Mouse (Mus musculus) lung, postnatal 4 days (tissue): ENCODE measurements around the gene 1700125H20Rik.

ENCODE experiments used
- DNase-seq, 2 experiments: peaks; one replicate each; pipeline ENCODE4 v3.0.0; 2021

The 1700125H20Rik gene

GRCm38 (mm10) chr11:85184839-85185238 lies 14.6 kb downstream of the 1700125H20Rik start:
- no peak for DNase-seq

- DNase-seq = no peak
These were observed 18.9 kb downstream of the 1700125H20Rik start for GRCm38 (mm10) chr11:85189110-85189509.

GRCm38 (mm10) chr11:85190741-85191140 lies 20.5 kb downstream of the 1700125H20Rik start:
- DNase-seq = no peak

DNA sequence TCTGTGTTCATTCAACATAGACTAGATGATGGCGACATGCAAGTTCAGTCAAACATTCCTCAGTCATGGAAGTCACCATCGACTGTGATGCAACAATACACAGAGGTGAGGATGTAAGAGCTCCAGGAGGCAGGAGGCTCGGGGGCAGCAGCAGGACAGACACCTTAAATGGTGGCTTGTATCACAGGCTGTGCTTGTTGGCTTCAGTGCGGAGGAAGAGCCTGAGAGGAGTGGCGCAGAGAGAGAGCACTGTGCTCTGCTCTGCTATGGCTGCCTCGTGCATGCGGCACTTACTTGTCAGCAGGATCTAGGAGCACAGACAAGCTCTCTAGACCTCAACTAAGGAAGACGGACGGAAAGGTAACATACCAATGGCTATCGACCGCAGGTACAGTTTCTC lies 24.0 kb downstream of the 1700125H20Rik start:
- no peak for DNase-seq

DNA sequence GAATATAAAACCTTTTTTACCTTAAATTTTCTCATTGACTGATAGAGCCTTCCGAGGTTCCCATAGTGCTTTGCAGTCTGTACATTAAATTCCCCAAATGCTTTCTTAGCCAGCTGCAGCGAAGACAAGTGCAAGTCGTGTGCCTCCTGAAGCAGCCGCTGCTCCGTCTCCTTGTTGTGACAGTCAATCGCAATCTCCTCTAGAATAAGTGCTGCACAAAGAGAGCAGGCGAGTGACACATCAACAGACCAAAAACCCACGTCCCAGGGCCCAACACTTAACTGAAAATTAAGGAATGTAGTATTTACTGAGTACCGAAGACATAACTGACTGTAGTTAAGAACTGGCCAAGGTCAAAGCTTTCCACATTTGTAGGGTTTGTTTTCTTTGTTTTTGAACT lies 25.8 kb downstream of the 1700125H20Rik start:
- no peak for DNase-seq

DNA sequence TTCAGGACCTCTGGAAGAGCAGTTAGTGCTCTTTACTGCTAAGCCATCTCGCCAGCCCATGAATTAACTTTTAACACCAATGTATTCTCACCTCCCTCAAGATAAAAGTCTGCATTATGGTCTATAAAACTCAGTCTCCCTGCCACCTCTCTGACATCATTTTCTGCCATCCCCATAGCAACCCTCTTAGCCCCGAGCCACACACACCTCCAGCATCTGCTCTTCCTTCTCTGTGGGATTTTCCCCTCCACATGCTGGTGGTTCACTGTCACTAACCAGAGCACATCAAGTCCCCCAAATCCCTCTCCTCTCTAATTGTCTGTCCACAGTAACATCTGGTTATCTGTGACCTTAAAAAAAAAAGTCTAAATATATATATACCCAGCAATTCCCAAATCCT lies 28.7 kb downstream of the 1700125H20Rik start:
- DNase-seq = no peak

GRCm38 (mm10) chr11:85206231-85206630 lies 36.0 kb downstream of the 1700125H20Rik start:
- DNase-seq = no peak

DNA sequence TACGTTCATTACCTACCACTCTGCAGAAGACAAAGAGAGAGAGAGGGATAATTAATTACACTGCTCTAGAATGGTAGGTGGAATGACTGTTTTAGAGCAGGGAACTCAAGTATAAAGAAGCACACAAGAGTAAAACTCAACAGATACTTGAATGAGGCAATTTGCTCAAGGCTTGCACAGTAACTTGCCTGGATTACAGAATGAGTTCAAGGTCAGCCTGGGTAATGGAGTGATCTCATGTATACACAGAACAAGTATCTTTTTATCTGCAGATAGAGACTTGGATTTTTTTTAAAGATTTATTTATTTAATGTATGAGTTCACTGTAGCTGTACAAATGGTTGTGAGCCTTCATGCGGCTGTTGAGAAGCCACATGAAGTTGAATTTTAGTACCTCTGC lies 40.9 kb downstream of the 1700125H20Rik start:
- DNase-seq = no peak

- no peak for DNase-seq
These were observed 43.0 kb downstream of the 1700125H20Rik start for GRCm38 (mm10) chr11:85213215-85213614.

- no peak for DNase-seq
These were observed 44.5 kb downstream of the 1700125H20Rik start for GRCm38 (mm10) chr11:85214679-85215078.

- DNase-seq = no peak
These were observed 48.8 kb downstream of the 1700125H20Rik start for GRCm38 (mm10) chr11:85219014-85219413.

- no peak for DNase-seq
These were observed 52.4 kb downstream of the 1700125H20Rik start for GRCm38 (mm10) chr11:85222561-85222960.

DNA sequence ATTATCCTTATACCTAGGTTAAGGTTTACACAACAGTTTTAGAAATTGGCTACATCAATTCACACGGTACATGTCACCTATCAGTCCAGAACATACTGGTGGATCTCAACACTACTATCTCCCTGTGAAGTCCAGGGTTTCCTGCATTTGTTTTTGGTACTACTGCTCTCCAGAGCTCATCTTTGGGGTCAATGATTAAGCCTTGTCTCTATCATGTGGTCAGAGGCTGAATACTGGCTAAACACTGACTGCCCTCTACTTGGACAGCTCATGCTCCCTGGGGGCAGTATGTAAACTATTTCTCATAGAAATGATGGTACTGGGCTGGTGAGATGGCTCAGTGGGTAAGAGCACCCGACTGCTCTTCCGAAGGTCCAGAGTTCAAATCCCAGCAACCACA lies 53.0 kb downstream of the 1700125H20Rik start:
- DNase-seq = no peak
